Mouse (Mus musculus) cerebellum, adult 2 months (tissue): ENCODE measurements around the gene Trim8. TPM values are rescaled to one million over a fixed set of nuclear protein-coding genes. Genes with fewer than 3 reads are reported as not detected.
A peak's percentile ranks its signal among the peaks of the same experiment; 100 is the strongest.

ENCODE experiments used
- DNase-seq, 2 experiments: peaks; one replicate each; pipeline ENCODE4 v3.0.0; 2021
- H3K27ac ChIP-seq: fragments of 200-500 bp; 2 replicates; pipeline ENCODE4 v1.5.1; 2012; ENCODE audit warnings: low read length, control low read depth, inconsistent platforms; ENCODE audit not compliant: insufficient read depth
- H3K27me3 ChIP-seq: fragments of 200-500 bp; 2 replicates; pipeline ENCODE4 v1.6.1; 2012; ENCODE audit warnings: inconsistent platforms, mild to moderate bottlenecking, low read length, moderate library complexity; ENCODE audit not compliant: control insufficient read depth, insufficient read depth
- H3K4me1 ChIP-seq: fragments of 200-500 bp; 2 replicates; pipeline ENCODE4 v1.6.1; 2011; ENCODE audit warnings: low read length; ENCODE audit not compliant: control insufficient read depth, insufficient read depth
- H3K4me3 ChIP-seq: fragments of 200-500 bp; replicated peaks from 2 replicates; pipeline ENCODE3; 2011; ENCODE audit warnings: mild to moderate bottlenecking, low read depth, low read length, control low read depth; ENCODE audit not compliant: insufficient read depth
- CTCF ChIP-seq: fragments of 200-500 bp; IDR thresholded peaks from 2 replicates; pipeline ENCODE4 v1.5.1; 2011; ENCODE audit warnings: low read depth, mild to moderate bottlenecking, control low read depth, low read length, moderate library complexity, borderline replicate concordance; ENCODE audit not compliant: insufficient read depth
- POLR2A ChIP-seq: fragments of 200-500 bp; IDR thresholded peaks from 2 replicates; pipeline ENCODE4 v1.6.1; 2011; ENCODE audit warnings: low read length, control low read depth, borderline replicate concordance; ENCODE audit not compliant: insufficient read depth
- WGBS: fragments of 180-500 bp; shearing (Covaris S2); methylation state at CpG from one replicate; pipeline ENCODE4 v1.1.7; 2018; 5-methylcytosine and 5-hydroxymethylcytosine counted together
- polyA plus RNA-seq: library from polyadenylated mRNA; depleted of rRNA; stranded (reverse); fragments of >200 nt; gene quantifications from 2 replicates; pipeline ENCODE4 v1.2.3, GENCODE M21; 2012

Trim8 gene
- polyA plus RNA-seq, 1 experiment: 43.4 TPM

DNA sequence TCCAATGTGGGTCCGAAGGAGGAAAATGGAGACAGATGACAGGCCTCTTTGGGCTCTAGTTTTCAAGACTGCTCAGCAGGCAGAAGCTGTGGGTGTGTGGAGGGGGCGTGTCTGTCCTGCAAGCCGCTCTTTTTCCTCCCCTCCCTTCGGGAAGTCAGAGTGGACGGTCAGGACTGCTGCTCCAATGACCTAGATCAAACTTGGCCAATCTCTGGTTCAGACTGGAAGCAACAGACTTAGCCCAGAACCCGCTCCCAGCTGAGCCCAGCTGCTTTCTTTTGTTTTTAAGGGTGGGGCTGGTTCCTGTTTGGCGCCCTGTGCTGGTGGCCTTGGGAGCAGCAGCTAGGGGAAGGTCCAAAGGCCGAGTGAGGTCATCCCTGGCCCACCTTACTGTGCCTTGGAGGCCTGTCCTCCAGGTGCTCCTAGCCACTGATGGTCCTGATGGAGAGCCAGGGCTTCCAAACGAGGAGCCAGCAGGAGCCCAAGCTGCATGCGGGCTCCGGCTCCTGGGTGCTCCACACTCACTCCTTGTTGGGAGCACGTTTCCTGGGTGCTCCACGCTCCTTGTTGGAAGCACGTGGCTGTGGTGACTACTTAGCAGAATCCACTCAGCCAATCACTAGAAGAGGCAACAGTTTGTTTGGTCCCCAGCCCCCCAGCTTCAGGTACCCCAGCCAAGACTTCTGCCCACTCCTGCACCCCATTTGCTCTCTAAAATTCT lies 23.3 kb downstream of the Trim8 start:
- Histone ChIP-seq H3K27ac (no peak overlapping the region), H3K27me3 (no peaks in the 10 kb centered on the region), H3K4me3 (no peak overlapping the region), H3K4me1 (peaks cover 33% of the 10 kb centered on the region)
- 47% methylated on average over 14 of the region's 14 CpGs for WGBS
- DNase-seq: no peak
- TF ChIP-seq POLR2A (no peak), CTCF (no peak)

DNA sequence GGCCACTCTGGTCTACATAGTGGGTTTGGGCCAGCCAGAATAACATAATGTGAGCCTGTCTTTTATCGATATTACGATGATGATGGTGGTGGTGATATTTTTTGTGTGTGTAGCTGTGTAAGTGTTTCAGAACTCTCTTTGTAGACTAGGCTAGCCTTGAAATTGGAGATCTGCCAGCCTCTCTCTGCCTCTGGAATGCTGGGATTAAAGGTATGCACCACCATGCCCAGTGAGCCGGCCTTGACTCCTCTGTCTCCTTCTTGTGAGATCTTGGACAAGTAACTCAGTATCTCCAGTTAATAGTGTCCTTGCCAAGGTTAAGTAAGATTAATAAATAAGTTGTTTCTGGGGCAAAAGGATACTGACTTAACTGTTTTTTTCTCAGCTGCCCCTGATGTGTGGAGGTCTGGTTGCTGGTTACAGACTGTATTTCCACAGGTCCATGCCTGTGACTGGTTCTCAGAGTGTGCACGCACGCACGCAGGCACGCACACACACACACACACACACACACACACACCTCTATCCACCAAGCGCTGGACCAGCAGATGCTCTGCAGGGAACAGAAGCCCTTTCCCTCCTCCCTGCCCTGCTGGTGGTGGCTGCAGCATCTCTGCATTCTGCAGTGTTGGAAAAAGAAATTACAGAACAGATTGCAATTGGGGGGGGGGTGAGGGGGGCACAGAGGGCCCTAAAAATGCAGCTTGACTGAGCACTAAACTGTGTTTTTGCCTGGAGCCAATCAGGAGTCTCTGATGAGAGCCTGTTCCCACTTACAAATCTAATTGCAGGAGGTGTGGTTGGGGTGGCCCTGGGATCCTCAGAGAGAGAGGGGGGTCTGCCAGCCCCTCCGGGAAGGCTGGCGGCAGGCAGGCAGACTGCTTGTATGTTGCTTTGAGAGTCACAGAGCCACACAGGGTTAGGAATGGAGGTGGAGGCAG lies 24.5 kb downstream of the Trim8 start:
- DNase-seq: no peak
- no peak overlapping the region for H3K27ac ChIP-seq
- 47% methylated on average over 10 of the region's 10 CpGs for WGBS

DNA sequence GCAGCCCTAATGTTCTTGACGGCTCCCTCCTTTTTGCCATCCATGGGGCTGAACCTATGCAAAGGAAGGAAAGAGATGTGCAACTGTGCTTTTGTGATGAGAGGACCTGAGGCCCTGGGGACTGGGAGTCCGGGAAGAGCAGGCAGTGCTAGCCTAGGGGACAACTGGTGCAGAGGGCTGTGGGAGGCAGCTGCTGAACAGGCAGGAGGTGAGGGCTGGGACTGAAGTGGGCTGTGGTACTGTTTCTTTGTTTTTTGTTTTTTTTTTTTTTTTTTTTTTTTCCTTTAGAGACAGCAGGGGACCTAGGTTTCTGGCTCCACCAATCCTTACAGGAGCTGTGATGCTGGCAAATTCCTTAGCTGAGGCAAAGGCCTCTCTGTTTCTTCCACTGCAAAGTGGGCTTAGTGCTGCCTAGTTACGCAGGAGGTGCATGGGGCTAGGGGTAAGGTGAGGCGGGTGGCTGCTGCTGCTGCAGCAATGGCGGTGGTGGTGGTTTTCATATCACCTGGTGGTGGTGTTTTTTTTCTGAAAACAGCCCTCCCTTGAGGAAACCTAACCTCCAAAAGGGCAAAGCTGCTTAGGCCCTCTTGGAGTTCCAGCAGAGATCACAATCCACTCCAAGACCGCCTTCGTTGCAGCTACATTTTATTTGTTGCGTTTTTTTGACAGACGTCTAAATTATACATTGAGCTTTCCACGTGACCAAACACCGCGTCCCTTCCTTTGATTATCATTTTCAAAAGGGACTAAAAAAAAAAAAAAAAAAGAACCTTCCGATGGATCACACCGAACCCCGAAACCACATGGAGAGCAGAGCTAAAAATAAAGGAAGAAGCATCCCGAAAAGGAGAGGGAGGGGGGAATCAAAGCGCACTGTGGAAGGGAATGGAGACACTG lies 26.4 kb downstream of the Trim8 start:
- peaks cover 45% of the 10 kb centered on the region for H3K4me1 ChIP-seq
- peak overlapping the region; percentile 66 for H3K27ac ChIP-seq
- WGBS: 35% methylated on average over 17 of the region's 17 CpGs
- H3K4me3 ChIP-seq: peak overlapping the region; percentile 30
- no peaks in the 10 kb centered on the region for H3K27me3 ChIP-seq
- peak in 1 of 2 experiments; percentile 36 for DNase-seq
- TF ChIP-seq POLR2A (no peak), CTCF (no peak)

More for the DNA sequence above, 24.5 kb downstream of the Trim8 start:
- TF ChIP-seq CTCF: no peak
- Histone ChIP-seq H3K4me3 (no peak overlapping the region), H3K4me1 (peaks cover 34% of the 10 kb centered on the region), H3K27me3 (no peaks in the 10 kb centered on the region)

DNA sequence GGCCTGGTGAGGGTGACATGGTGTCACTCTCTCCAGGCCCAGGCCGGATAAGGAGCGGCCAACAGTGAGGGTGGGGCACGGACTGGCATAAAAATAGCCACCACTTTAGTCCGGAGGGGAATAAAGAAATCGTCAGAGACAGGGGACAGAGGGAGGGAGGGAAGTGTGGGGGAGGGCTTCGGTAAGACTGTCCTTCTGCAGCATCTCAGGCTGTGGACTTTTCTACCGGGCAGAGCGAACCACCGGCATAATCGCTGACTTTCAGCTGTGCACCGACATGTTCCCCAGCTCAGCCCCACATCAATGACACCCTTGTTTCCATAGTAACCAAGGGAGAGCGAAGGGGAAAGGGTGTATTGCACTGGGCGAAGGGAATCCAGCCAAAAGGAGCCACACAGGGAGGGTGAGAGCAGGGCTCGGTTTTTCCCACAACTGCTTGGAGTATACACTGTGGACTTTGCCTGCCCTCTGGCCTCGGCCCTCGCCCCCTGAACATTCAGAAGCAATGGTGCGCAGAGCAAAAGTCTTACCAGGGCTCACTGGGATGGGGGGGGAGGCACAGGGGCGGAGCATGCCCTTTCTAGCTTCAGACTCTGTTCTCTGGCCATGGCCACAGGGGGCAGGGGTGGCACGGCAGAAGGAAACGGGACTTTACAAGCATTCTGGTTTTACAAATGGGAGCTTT lies 27.2 kb downstream of the Trim8 start:
- WGBS: 3% methylated on average over 20 of the region's 20 CpGs
- Histone ChIP-seq H3K27me3 (no peaks in the 10 kb centered on the region), H3K4me3 (peak overlapping the region; percentile 30), H3K4me1 (peaks cover 38% of the 10 kb centered on the region), H3K27ac (peak overlapping the region; percentile 66; the same call in 1 of the 2 replicates)
- DNase-seq: peak; percentile 73 to 76
- TF ChIP-seq POLR2A: peak; percentile 11; the same call in 1 of the 2 replicates
- no peak for TF ChIP-seq CTCF

DNA sequence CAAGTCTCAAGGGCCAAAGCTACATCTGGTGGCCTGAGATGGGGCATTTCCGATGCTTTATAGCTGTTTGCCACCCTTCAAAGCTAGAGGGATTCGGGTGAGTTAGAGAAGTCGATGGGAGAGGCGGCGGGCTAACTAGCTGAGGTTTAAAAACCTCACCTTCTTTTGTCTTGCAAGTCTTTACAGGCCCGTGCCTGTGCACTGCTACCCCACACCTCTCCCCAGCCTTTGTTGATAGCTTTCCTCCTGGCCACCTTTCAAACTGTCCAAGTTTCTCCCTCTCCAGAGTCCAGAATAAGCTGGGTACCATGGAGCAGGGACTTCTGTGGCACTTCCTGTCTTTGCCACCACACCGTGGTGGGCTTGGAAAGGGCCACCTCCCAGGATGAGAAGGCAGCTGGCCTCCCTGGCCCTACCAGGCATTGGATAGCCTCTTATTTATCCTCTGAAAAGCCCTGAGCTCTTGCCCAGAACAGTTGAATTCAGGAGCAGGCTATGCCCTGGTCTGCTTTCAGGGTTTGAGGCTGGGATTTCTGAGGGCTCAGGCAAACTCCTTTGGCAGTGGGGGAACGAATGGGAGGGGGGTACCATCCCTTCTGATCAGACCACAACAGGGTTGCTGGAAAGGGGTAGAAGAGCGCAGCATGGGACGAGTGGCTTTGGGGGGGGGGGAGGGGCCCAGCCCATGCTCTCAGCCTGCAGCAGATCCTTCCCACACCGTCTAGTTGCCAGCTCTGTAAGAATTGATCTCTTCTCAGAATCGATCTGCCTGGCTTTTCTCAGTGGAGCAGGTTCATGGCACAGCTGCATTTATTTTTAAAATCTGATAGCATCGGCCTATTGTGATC lies 28.3 kb downstream of the Trim8 start:
- Histone ChIP-seq H3K27ac (0 out of 2 replicates have a peak overlapping the region, but pooled peaks have one; percentile 13), H3K4me3 (no peak overlapping the region), H3K27me3 (no peaks in the 10 kb centered on the region), H3K4me1 (peaks cover 30% of the 10 kb centered on the region)
- TF ChIP-seq POLR2A: no peak
- no peak for TF ChIP-seq CTCF
- 49% methylated on average over 13 of the region's 13 CpGs for WGBS
- no peak for DNase-seq

DNA sequence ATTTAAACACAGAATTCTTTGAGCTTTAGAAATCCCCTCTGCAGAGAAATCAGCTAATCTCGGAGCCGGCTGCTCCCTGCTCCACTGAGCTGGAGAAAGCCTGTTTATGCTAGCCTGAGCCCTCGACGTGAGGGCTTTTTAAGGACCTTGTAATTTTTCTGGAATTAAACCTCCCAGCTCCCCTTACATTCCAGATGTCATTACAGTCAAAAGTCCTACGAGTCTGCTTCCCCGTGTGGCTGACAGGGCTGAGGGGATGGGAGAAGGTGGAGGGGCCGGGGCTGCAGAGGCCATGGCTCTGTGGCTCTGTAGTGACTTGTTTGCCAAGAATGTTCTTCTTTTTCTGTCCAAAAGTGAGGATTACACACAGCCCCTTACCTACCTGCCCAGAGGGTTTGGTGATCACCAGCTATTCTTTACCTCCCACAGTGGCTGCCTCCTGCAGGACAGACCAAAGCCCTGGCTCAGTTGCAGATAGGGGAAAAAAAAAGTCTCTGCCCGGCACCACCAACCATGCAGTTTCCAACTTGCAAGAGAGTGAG lies 29.0 kb downstream of the Trim8 start:
- no peak overlapping the region for H3K27ac ChIP-seq
- 68% methylated on average over 8 of the region's 8 CpGs for WGBS
- TF ChIP-seq CTCF: no peak
- no peak for TF ChIP-seq POLR2A
- no peak overlapping the region for H3K4me3 ChIP-seq
- DNase-seq: no peak
- peaks cover 27% of the 10 kb centered on the region for H3K4me1 ChIP-seq
- no peaks in the 10 kb centered on the region for H3K27me3 ChIP-seq
